Mouse (Mus musculus): Measurements from ENCODE around the gene Myrf. TPM values are rescaled to one million over a fixed set of nuclear protein-coding genes. Genes with fewer than 3 reads are reported as not detected.

Gene Myrf
- polyA plus RNA-seq, 1 experiment from 2014 or later: 16.2 TPM

- H3K4me1 ChIP-seq (replicated peaks): peaks cover 40% of the 10 kb centered on the region
- WGBS: 15% methylated on average over 26 of the region's 26 CpGs
- ATAC-seq (ENCODE audit: insufficient number of reproducible peaks, low FRiP score): peak; percentile 12
- peak overlapping the region; percentile 54; the same call in 1 of the 2 replicates for H3K9ac ChIP-seq
- no peaks in the 10 kb centered on the region for H3K9me3 ChIP-seq (replicated peaks)
- peak overlapping the region; percentile 14 for H3K27ac ChIP-seq (ENCODE audit: poor library complexity, severe bottlenecking)
- 0 out of 2 replicates have a peak, but pooled peaks cover 6% of the 10 kb centered on the region for H3K36me3 ChIP-seq
- H3K27me3 ChIP-seq (replicated peaks): no peaks in the 10 kb centered on the region
- peak overlapping the region; percentile 33 for H3K4me3 ChIP-seq
- H3K4me2 ChIP-seq: peak overlapping the region; percentile 65
Observed at GRCm38 (mm10) chr19:10224637-10225453, 15.7 kb downstream of the Myrf start.

GRCm38 (mm10) chr19:10223561-10223960 lies 17.0 kb downstream of the Myrf start:
- Histone ChIP-seq H3K9ac (no peak overlapping the region), H3K27me3 (replicated peaks) (no peaks in the 10 kb centered on the region), H3K9me3 (replicated peaks) (no peaks in the 10 kb centered on the region), H3K27ac (ENCODE audit: poor library complexity, severe bottlenecking) (no peak overlapping the region), H3K36me3 (0 out of 2 replicates have a peak, but pooled peaks cover 6% of the 10 kb centered on the region), H3K4me2 (no peak overlapping the region), H3K4me1 (replicated peaks) (peaks cover 39% of the 10 kb centered on the region), H3K4me3 (no peak overlapping the region)
- 74% methylated on average over 4 of the region's 4 CpGs for WGBS
- no peak for ATAC-seq (ENCODE audit: insufficient number of reproducible peaks, low FRiP score)

- 36% methylated on average over 7 of the region's 8 CpGs for WGBS
- Histone ChIP-seq H3K36me3 (0 out of 2 replicates have a peak, but pooled peaks cover 6% of the 10 kb centered on the region), H3K27ac (ENCODE audit: poor library complexity, severe bottlenecking) (0 out of 2 replicates have a peak overlapping the region, but pooled peaks have one; percentile 0), H3K9me3 (replicated peaks) (no peaks in the 10 kb centered on the region), H3K4me2 (no peak overlapping the region), H3K4me1 (replicated peaks) (peaks cover 39% of the 10 kb centered on the region), H3K9ac (no peak overlapping the region), H3K27me3 (replicated peaks) (no peaks in the 10 kb centered on the region), H3K4me3 (no peak overlapping the region)
- ATAC-seq (ENCODE audit: insufficient number of reproducible peaks, low FRiP score): peak; percentile 16; the same call in 1 of the 2 replicates
Observed at GRCm38 (mm10) chr19:10222656-10223055, 17.9 kb downstream of the Myrf start.

DNA sequence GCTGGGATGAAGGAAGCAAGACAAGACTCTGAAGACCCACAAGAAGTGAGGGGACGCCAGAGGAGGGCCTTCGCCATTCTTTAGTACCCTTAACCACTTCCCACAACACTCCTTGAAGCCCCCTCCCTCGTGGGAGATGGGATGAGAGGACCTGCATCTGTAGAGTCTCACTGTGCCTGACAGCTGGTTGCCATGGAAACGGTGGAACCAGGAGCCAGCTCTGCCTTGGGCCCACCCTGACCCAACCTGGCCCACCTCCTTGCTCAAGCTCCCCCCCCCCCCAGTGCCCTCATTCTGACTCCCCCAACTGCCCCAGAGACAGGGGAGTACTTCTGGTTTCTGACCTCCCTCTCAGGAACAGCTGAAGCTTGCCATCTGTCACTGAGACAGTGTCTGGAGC lies 19.0 kb downstream of the Myrf start:
- Histone ChIP-seq H3K4me1 (replicated peaks) (peaks cover 39% of the 10 kb centered on the region), H3K4me3 (no peak overlapping the region), H3K36me3 (0 out of 2 replicates have a peak, but pooled peaks cover 6% of the 10 kb centered on the region), H3K27me3 (replicated peaks) (no peaks in the 10 kb centered on the region), H3K4me2 (no peak overlapping the region), H3K9me3 (replicated peaks) (no peaks in the 10 kb centered on the region), H3K27ac (ENCODE audit: poor library complexity, severe bottlenecking) (no peak overlapping the region), H3K9ac (no peak overlapping the region)
- no peak for ATAC-seq (ENCODE audit: insufficient number of reproducible peaks, low FRiP score)
- 33% methylated on average over 4 of the region's 4 CpGs for WGBS

- Histone ChIP-seq H3K4me3 (no peak overlapping the region), H3K4me1 (replicated peaks) (peaks cover 27% of the 10 kb centered on the region), H3K4me2 (no peak overlapping the region), H3K36me3 (0 out of 2 replicates have a peak, but pooled peaks cover 6% of the 10 kb centered on the region), H3K27ac (ENCODE audit: poor library complexity, severe bottlenecking) (no peak overlapping the region), H3K9me3 (replicated peaks) (no peaks in the 10 kb centered on the region), H3K9ac (no peak overlapping the region), H3K27me3 (replicated peaks) (no peaks in the 10 kb centered on the region)
- no peak for ATAC-seq (ENCODE audit: insufficient number of reproducible peaks, low FRiP score)
- WGBS: 55% methylated on average over 6 of the region's 6 CpGs
Observed at GRCm38 (mm10) chr19:10219593-10219992, 21.0 kb downstream of the Myrf start.

- H3K36me3 ChIP-seq: peaks cover 7% of the 10 kb centered on the region; the same call in 1 of the 2 replicates
Observed at GRCm38 (mm10) chr19:10219108-10219507, 21.4 kb downstream of the Myrf start.

DNA sequence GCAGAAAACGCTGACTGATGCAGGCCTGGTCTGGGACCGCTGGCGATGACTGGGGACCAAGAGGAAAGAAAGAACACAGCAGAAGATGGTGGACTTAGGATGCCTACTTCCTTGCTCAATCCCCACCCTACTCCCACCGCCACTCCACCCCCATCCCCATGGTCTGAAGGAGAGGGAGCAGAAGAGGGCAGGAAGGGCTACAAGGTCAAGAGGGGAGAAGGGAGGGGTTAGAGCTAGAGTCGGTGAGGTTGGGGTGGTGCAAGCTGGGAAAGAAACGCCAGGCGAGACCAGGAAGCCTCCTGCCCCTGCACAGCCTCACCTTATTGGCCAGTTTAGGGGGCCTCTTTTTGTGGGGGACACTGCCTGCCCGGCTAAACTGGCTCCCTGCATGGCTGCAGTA lies 24.4 kb downstream of the Myrf start:
- H3K4me1 ChIP-seq (replicated peaks): 0 out of 2 replicates have a peak, but pooled peaks cover 5% of the 10 kb centered on the region
- no peak overlapping the region for H3K4me2 ChIP-seq
- no peaks in the 10 kb centered on the region for H3K27me3 ChIP-seq (replicated peaks)
- H3K27ac ChIP-seq (ENCODE audit: poor library complexity, severe bottlenecking): no peak overlapping the region
- H3K9ac ChIP-seq: no peak overlapping the region
- no peaks in the 10 kb centered on the region for H3K9me3 ChIP-seq (replicated peaks)
- H3K4me3 ChIP-seq: no peak overlapping the region
- 78% methylated on average over 8 of the region's 8 CpGs for WGBS
- peaks cover 37% of the 10 kb centered on the region for H3K36me3 ChIP-seq
- ATAC-seq (ENCODE audit: insufficient number of reproducible peaks, low FRiP score): no peak

More at GRCm38 (mm10) chr19:10219108-10219507, 21.4 kb downstream of the Myrf start:
- Histone ChIP-seq H3K9ac (no peak overlapping the region), H3K4me1 (replicated peaks) (peaks cover 23% of the 10 kb centered on the region), H3K27me3 (replicated peaks) (no peaks in the 10 kb centered on the region), H3K4me2 (no peak overlapping the region), H3K27ac (ENCODE audit: poor library complexity, severe bottlenecking) (no peak overlapping the region), H3K4me3 (no peak overlapping the region), H3K9me3 (replicated peaks) (no peaks in the 10 kb centered on the region)
- no peak for ATAC-seq (ENCODE audit: insufficient number of reproducible peaks, low FRiP score)
- 48% methylated on average over 3 of the region's 3 CpGs for WGBS

- Histone ChIP-seq H3K36me3 (peaks cover 52% of the 10 kb centered on the region), H3K4me2 (no peak overlapping the region), H3K4me3 (no peak overlapping the region), H3K27ac (ENCODE audit: poor library complexity, severe bottlenecking) (no peak overlapping the region), H3K27me3 (replicated peaks) (no peaks in the 10 kb centered on the region), H3K9me3 (replicated peaks) (no peaks in the 10 kb centered on the region), H3K4me1 (replicated peaks) (no peaks in the 10 kb centered on the region), H3K9ac (no peak overlapping the region)
- WGBS: 79% methylated on average over 10 of the region's 10 CpGs
- no peak for ATAC-seq (ENCODE audit: insufficient number of reproducible peaks, low FRiP score)
Observed at GRCm38 (mm10) chr19:10213796-10214471, 26.6 kb downstream of the Myrf start.

DNA sequence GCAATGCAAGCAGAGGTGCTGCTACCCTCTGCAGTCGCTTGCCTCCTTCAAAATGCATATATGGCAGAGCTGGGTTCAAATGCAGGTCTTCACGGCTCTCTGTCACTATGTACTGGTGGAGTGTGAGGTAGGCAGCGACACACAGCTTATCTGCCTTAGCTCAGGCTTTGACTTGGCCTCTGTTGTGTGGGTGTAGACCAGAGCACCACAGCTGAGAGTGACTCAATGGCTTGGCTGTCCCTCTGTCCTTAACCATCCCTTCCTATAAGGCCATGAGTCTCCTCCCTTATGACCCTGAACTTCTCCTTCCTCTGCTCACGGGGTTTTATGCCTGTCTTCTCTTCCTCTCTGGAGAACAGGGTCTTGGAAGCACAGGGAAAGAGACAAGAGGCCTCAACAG lies 29.7 kb downstream of the Myrf start:
- Histone ChIP-seq H3K27ac (ENCODE audit: poor library complexity, severe bottlenecking) (no peak overlapping the region), H3K9me3 (replicated peaks) (no peaks in the 10 kb centered on the region), H3K27me3 (replicated peaks) (no peaks in the 10 kb centered on the region), H3K4me2 (no peak overlapping the region), H3K9ac (no peak overlapping the region), H3K4me3 (no peak overlapping the region), H3K4me1 (replicated peaks) (no peaks in the 10 kb centered on the region), H3K36me3 (peaks cover 80% of the 10 kb centered on the region)
- 74% methylated on average over 4 of the region's 4 CpGs for WGBS
- ATAC-seq (ENCODE audit: insufficient number of reproducible peaks, low FRiP score): no peak

DNA sequence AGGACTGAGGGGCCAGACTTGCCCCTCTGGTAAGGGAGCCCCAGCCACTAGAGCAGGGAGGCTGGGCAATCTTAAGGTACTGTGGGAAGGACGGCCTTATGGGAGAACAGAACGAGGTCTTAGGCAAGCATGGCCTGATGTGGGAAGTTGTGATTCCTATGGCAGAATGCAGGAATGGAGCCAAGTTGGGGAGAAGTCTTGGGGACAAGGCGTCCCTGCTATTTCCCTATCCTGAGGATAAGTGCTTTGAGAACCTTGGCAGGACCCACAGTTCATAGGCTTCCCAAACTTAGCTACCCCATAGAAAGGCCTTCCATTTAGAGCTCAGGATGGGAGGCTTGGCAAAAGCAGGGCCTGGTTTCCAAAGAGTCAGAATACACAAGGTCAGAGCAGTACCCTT lies 31.7 kb downstream of the Myrf start:
- H3K9ac ChIP-seq: no peak overlapping the region
- no peaks in the 10 kb centered on the region for H3K27me3 ChIP-seq (replicated peaks)
- H3K27ac ChIP-seq (ENCODE audit: poor library complexity, severe bottlenecking): no peak overlapping the region
- no peak for ATAC-seq (ENCODE audit: insufficient number of reproducible peaks, low FRiP score)
- peaks cover 79% of the 10 kb centered on the region for H3K36me3 ChIP-seq
- H3K4me3 ChIP-seq: no peak overlapping the region
- 85% methylated on average over 3 of the region's 3 CpGs for WGBS
- no peak overlapping the region for H3K4me2 ChIP-seq
- peaks cover 7% of the 10 kb centered on the region; the same call in 1 of the 2 replicates for H3K4me1 ChIP-seq (replicated peaks)
- no peaks in the 10 kb centered on the region for H3K9me3 ChIP-seq (replicated peaks)

- Histone ChIP-seq H3K36me3 (peaks cover 56% of the 10 kb centered on the region), H3K4me3 (peak overlapping the region; percentile 88), H3K27me3 (replicated peaks) (no peaks in the 10 kb centered on the region), H3K9me3 (replicated peaks) (no peaks in the 10 kb centered on the region), H3K27ac (ENCODE audit: poor library complexity, severe bottlenecking) (no peak overlapping the region), H3K4me1 (replicated peaks) (peaks cover 16% of the 10 kb centered on the region), H3K4me2 (peak overlapping the region; percentile 81), H3K9ac (peak overlapping the region; percentile 40; the same call in 1 of the 2 replicates)
- ATAC-seq (ENCODE audit: insufficient number of reproducible peaks, low FRiP score): no peak
- 73% methylated on average over 6 of the region's 6 CpGs for WGBS
Observed at GRCm38 (mm10) chr19:10205051-10205450, 35.5 kb downstream of the Myrf start.
